Mouse (Mus musculus) heart, adult 2 months (tissue): Measurements from ENCODE around the gene Otx2. TPM values are rescaled to one million over a fixed set of nuclear protein-coding genes. Genes with fewer than 3 reads are reported as not detected.

Experiments
- DNase-seq, 2 experiments: peaks; one replicate each; pipeline ENCODE4 v3.0.0; 2021
- H3K27ac ChIP-seq: fragments of 200-600 bp; 2 replicates; pipeline ENCODE4 v1.8.1; 2022
- H3K27me3 ChIP-seq: fragments of 200-500 bp; 2 replicates; pipeline ENCODE4 v1.6.1; 2012; ENCODE audit warnings: mild to moderate bottlenecking, low read length, inconsistent platforms, mixed read lengths; ENCODE audit not compliant: control insufficient read depth, insufficient read depth
- H3K36me3 ChIP-seq: fragments of 200-500 bp; 2 replicates; pipeline ENCODE4 v1.6.1; 2012; ENCODE audit warnings: low read length, inconsistent platforms; ENCODE audit not compliant: control insufficient read depth, insufficient read depth
- H3K4me1 ChIP-seq: fragments of 200-500 bp; 2 replicates; pipeline ENCODE4 v1.6.1; 2011; ENCODE audit warnings: low read length; ENCODE audit not compliant: control insufficient read depth, insufficient read depth
- H3K4me3 ChIP-seq: fragments of 200-600 bp; 2 replicates; pipeline ENCODE4 v1.8.1; 2022
- H3K79me2 ChIP-seq: fragments of 200-500 bp; replicated peaks from 2 replicates; pipeline ENCODE4 v1.6.1; 2012; ENCODE audit warnings: mild to moderate bottlenecking, inconsistent platforms, low read length, moderate library complexity, mixed read lengths; ENCODE audit not compliant: control insufficient read depth, insufficient read depth
- H3K9ac ChIP-seq: fragments of 200-500 bp; 2 replicates; pipeline ENCODE4 v1.6.1; 2012; ENCODE audit warnings: low read depth, mild to moderate bottlenecking, control low read depth, inconsistent platforms, low read length, mixed read lengths
- CTCF ChIP-seq: fragments of 200-600 bp; IDR thresholded peaks from 2 replicates; pipeline ENCODE4 v1.8.1; 2022; ENCODE audit warnings: antibody characterized with exemption, mild to moderate bottlenecking, moderate library complexity
- EP300 ChIP-seq: fragments of 200-500 bp; IDR thresholded peaks from 2 replicates; pipeline ENCODE4 v1.6.1; 2011; ENCODE audit warnings: low read depth, low read length, control low read depth; ENCODE audit not compliant: insufficient read depth
- POLR2A ChIP-seq: fragments of 200-500 bp; IDR thresholded peaks from 2 replicates; pipeline ENCODE4 v1.6.1; 2011; ENCODE audit warnings: mild to moderate bottlenecking, low read depth, low read length, control low read depth; ENCODE audit not compliant: insufficient read depth
- WGBS: fragments of 180-500 bp; shearing (Covaris S2); methylation state at CpG from one replicate; pipeline ENCODE4 v1.1.7; 2018; 5-methylcytosine and 5-hydroxymethylcytosine counted together
- intact Hi-C: fragments of 180-260 bp; cut with DNase I; formaldehyde crosslinking; loops from one replicate; pipeline ENCODE4 v1.15.1; 2025
- polyA plus RNA-seq: library from polyadenylated mRNA; depleted of rRNA; stranded (reverse); fragments of >200 nt; gene quantifications from 2 replicates; pipeline ENCODE4 v1.2.3, GENCODE M21; 2012
- total RNA-seq, 2 experiments: library from RNA; stranded (reverse); gene quantifications; 2 replicates each; pipeline ENCODE4 v1.2.3; 2021

The Otx2 gene
- total and polyA plus RNA-seq, 3 experiments, result not detected

GRCm38 (mm10) chr14:48665816-48666661, 7.6 kb downstream of the Otx2 start:
- Histone ChIP-seq H3K36me3 (no peaks in the 10 kb centered on the region), H3K9ac (no peak overlapping the region), H3K27ac (no peak overlapping the region), H3K79me2 (no peaks in the 10 kb centered on the region), H3K4me3 (no peak overlapping the region), H3K4me1 (no peaks in the 10 kb centered on the region), H3K27me3 (peaks cover 37% of the 10 kb centered on the region)
- intact Hi-C loops, result no loop called here
- no peak for TF ChIP-seq CTCF
- TF ChIP-seq POLR2A, result no peak
- no peak for TF ChIP-seq EP300
- DNase-seq, result peak in 1 of 2 experiments; percentile 40
- WGBS, result 3% methylated on average over 52 of the region's 52 CpGs

- Histone ChIP-seq H3K27ac (no peak overlapping the region), H3K27me3 (peaks cover 38% of the 10 kb centered on the region), H3K9ac (no peak overlapping the region), H3K4me3 (peak overlapping the region; percentile 22), H3K36me3 (no peaks in the 10 kb centered on the region), H3K79me2 (no peaks in the 10 kb centered on the region), H3K4me1 (no peaks in the 10 kb centered on the region)
- no peak for TF ChIP-seq POLR2A
- no peak for TF ChIP-seq EP300
- TF ChIP-seq CTCF, result no peak
- intact Hi-C loops, result no loop called here
- 4% methylated on average over 50 of the region's 50 CpGs for WGBS
- DNase-seq, result peak; percentile 27 to 53
Measured at GRCm38 (mm10) chr14:48664841-48665815, 8.5 kb downstream of the Otx2 start.

GRCm38 (mm10) chr14:48664001-48664810, 9.4 kb downstream of the Otx2 start:
- DNase-seq, result no peak
- intact Hi-C loops, result no loop called here
- H3K27me3 ChIP-seq, result peaks cover 39% of the 10 kb centered on the region

GRCm38 (mm10) chr14:48663531-48663930, 10.1 kb downstream of the Otx2 start:
- H3K9ac ChIP-seq, result no peak overlapping the region
- no peak overlapping the region for H3K27ac ChIP-seq
- no peaks in the 10 kb centered on the region for H3K4me1 ChIP-seq
- peak in 1 of 2 experiments; percentile 16 for DNase-seq
- WGBS, result 9% methylated on average over 4 of the region's 4 CpGs
- intact Hi-C loops, result no loop called here
- no peak for TF ChIP-seq POLR2A
- no peak for TF ChIP-seq EP300
- no peak for TF ChIP-seq CTCF
- H3K27me3 ChIP-seq, result peaks cover 38% of the 10 kb centered on the region
- H3K79me2 ChIP-seq, result no peaks in the 10 kb centered on the region
- H3K4me3 ChIP-seq, result no peak overlapping the region
- no peaks in the 10 kb centered on the region for H3K36me3 ChIP-seq

More at GRCm38 (mm10) chr14:48664001-48664810, 9.4 kb downstream of the Otx2 start:
- 6% methylated on average over 14 of the region's 14 CpGs for WGBS
- Histone ChIP-seq H3K79me2 (no peaks in the 10 kb centered on the region), H3K4me3 (peak overlapping the region; percentile 22; the same call in 1 of the 2 replicates), H3K27ac (no peak overlapping the region), H3K4me1 (no peaks in the 10 kb centered on the region), H3K36me3 (no peaks in the 10 kb centered on the region), H3K9ac (no peak overlapping the region)
- TF ChIP-seq CTCF (no peak), POLR2A (no peak), EP300 (no peak)

- Histone ChIP-seq H3K27ac (no peak overlapping the region), H3K9ac (no peak overlapping the region), H3K27me3 (peaks cover 34% of the 10 kb centered on the region), H3K4me3 (no peak overlapping the region), H3K36me3 (no peaks in the 10 kb centered on the region), H3K79me2 (no peaks in the 10 kb centered on the region), H3K4me1 (no peaks in the 10 kb centered on the region)
- DNase-seq, result no peak
- WGBS, result 6% methylated on average over 16 of the region's 16 CpGs
- intact Hi-C loops, result no loop called here
- TF ChIP-seq POLR2A (no peak), CTCF (no peak), EP300 (no peak)
Measured at GRCm38 (mm10) chr14:48662568-48663236, 10.9 kb downstream of the Otx2 start.
